Mouse (Mus musculus) kidney, postnatal 25 days (tissue): ENCODE data around the gene Jarid2.

Source experiments
- DNase-seq, 2 experiments: peaks; one replicate each; pipeline ENCODE4 v3.0.0; 2021; ENCODE audit warnings: mixed read lengths in 2 of 2

The Jarid2 gene

GRCm38 (mm10) chr13:44784551-44784950, 55.3 kb downstream of the Jarid2 start:
- DNase-seq: no peak

GRCm38 (mm10) chr13:44786291-44786690, 57.0 kb downstream of the Jarid2 start:
- DNase-seq: peak; percentile 62 to 65

- no peak for DNase-seq
Measured at GRCm38 (mm10) chr13:44788352-44789125, 59.3 kb downstream of the Jarid2 start.

- no peak for DNase-seq
Measured at GRCm38 (mm10) chr13:44789982-44790381, 60.7 kb downstream of the Jarid2 start.

GRCm38 (mm10) chr13:44792361-44792892, 63.2 kb downstream of the Jarid2 start:
- DNase-seq: no peak

GRCm38 (mm10) chr13:44795891-44796290, 66.6 kb downstream of the Jarid2 start:
- DNase-seq: no peak

- peak in 1 of 2 experiments; percentile 45 for DNase-seq
Measured at GRCm38 (mm10) chr13:44796775-44797174, 67.5 kb downstream of the Jarid2 start.

GRCm38 (mm10) chr13:44798280-44798679, 69.0 kb downstream of the Jarid2 start:
- DNase-seq: no peak

- DNase-seq: no peak
Measured at GRCm38 (mm10) chr13:44799166-44799565, 69.9 kb downstream of the Jarid2 start.

GRCm38 (mm10) chr13:44800059-44800458, 70.8 kb downstream of the Jarid2 start:
- DNase-seq: no peak

- DNase-seq: peak; percentile 66 to 77
Measured at GRCm38 (mm10) chr13:44804876-44805275, 75.6 kb downstream of the Jarid2 start.

GRCm38 (mm10) chr13:44808307-44808706, 79.0 kb downstream of the Jarid2 start:
- DNase-seq: no peak

GRCm38 (mm10) chr13:44811021-44811420, 81.7 kb downstream of the Jarid2 start:
- DNase-seq: no peak

- DNase-seq: no peak
Measured at GRCm38 (mm10) chr13:44811601-44812000, 82.3 kb downstream of the Jarid2 start.

GRCm38 (mm10) chr13:44812381-44812780, 83.1 kb downstream of the Jarid2 start:
- no peak for DNase-seq

GRCm38 (mm10) chr13:44819400-44819799, 90.1 kb downstream of the Jarid2 start:
- peak; percentile 72 for DNase-seq

GRCm38 (mm10) chr13:44822578-44822977, 93.3 kb downstream of the Jarid2 start:
- no peak for DNase-seq

- DNase-seq: no peak
Measured at GRCm38 (mm10) chr13:44828903-44829302, 99.6 kb downstream of the Jarid2 start.

- no peak for DNase-seq
Measured at GRCm38 (mm10) chr13:44832104-44832503, 102.8 kb downstream of the Jarid2 start.

- no peak for DNase-seq
Measured at GRCm38 (mm10) chr13:44832866-44833265, 103.6 kb downstream of the Jarid2 start.

GRCm38 (mm10) chr13:44833353-44833752, 104.1 kb downstream of the Jarid2 start:
- DNase-seq: peak in 1 of 2 experiments; percentile 68

- DNase-seq: no peak
Measured at GRCm38 (mm10) chr13:44837445-44837844, 108.2 kb downstream of the Jarid2 start.

GRCm38 (mm10) chr13:44839866-44840835, 110.9 kb downstream of the Jarid2 start:
- peak; percentile 92 to 93 for DNase-seq
